Mouse (Mus musculus) neural tube, embryonic 12.5 days (tissue): ENCODE results near the gene Vps35. TPM values are rescaled to one million over a fixed set of nuclear protein-coding genes. Genes with fewer than 3 reads are reported as not detected.
A peak's percentile ranks its signal among the peaks of the same experiment; 100 is the strongest.

Source experiments
- ATAC-seq: fragments of 200-750 bp; cut with Nextera tagmentation; 2 replicates; pipeline ENCODE4 v1.8.0; 2017; ENCODE audit warnings: low read depth, mild to moderate bottlenecking, moderate TSS enrichment, moderate library complexity; ENCODE audit not compliant: low FRiP score
- H3K27ac ChIP-seq: fragments of 300-500 bp; sonication (generic); 2 replicates; pipeline ENCODE4 v1.5.1; 2016
- H3K27me3 ChIP-seq: fragments of 300-500 bp; sonication (generic); replicated peaks from 2 replicates; pipeline ENCODE4 v1.6.1; 2016; ENCODE audit warnings: mild to moderate bottlenecking
- H3K36me3 ChIP-seq: fragments of 300-500 bp; sonication (generic); 2 replicates; pipeline ENCODE4 v1.6.1; 2016; ENCODE audit warnings: mild to moderate bottlenecking
- H3K4me1 ChIP-seq: fragments of 300-500 bp; sonication (generic); 2 replicates; pipeline ENCODE4 v1.6.1; 2016
- H3K4me2 ChIP-seq: fragments of 300-500 bp; sonication (generic); replicated peaks from 2 replicates; pipeline ENCODE4 v1.6.1; 2016; ENCODE audit warnings: mild to moderate bottlenecking
- H3K4me3 ChIP-seq: fragments of 300-500 bp; sonication (generic); 2 replicates; pipeline ENCODE4 v1.5.1; 2016
- H3K9ac ChIP-seq: fragments of 300-500 bp; sonication (generic); 2 replicates; pipeline ENCODE4 v1.6.1; 2016; ENCODE audit warnings: mild to moderate bottlenecking
- H3K9me3 ChIP-seq: fragments of 300-500 bp; sonication (generic); 2 replicates; pipeline ENCODE4 v1.6.1; 2016; ENCODE audit warnings: mild to moderate bottlenecking
- WGBS: fragments of 180-500 bp; shearing (Covaris S2); methylation state at CpG from one replicate; pipeline ENCODE4 v1.1.7; 2016; 5-methylcytosine and 5-hydroxymethylcytosine counted together
- polyA plus RNA-seq: library from polyadenylated mRNA; unstranded; fragments of >200 nt; fragmentation: Nextera tagmentation; extraction: Ambion mirVana; gene quantifications from 2 replicates; pipeline ENCODE4 v1.2.1, GENCODE M21; 2016

Gene Vps35
- polyA plus RNA-seq, result 157 and 177 TPM in 2 replicates

GRCm38 (mm10) chr8:85299434-85300077, at the start of gene Vps35, which contains the start of gene Orc6:
Gene Vps35 (minus strand): TSS chr8:85299802.
Gene Orc6 (plus strand): TSS chr8:85299632.
- H3K4me1 ChIP-seq, result peaks cover 19% of the 10 kb centered on the region
- H3K27me3 ChIP-seq, result no peaks in the 10 kb centered on the region
- H3K4me2 ChIP-seq, result peak within 1 kb of the TSS; percentile 81
- peak within 1 kb of the TSS; percentile 86 for H3K27ac ChIP-seq
- H3K4me3 ChIP-seq, result peak within 1 kb of the TSS; percentile 94
- H3K36me3 ChIP-seq, result peaks cover 11% of the 10 kb centered on the region
- under 1% methylated on average over 63 of the region's 63 CpGs for WGBS
- H3K9me3 ChIP-seq, result no peaks in the 10 kb centered on the region
- H3K9ac ChIP-seq, result peak within 1 kb of the TSS; percentile 88
- ATAC-seq, result peak; percentile 98

GRCm38 (mm10) chr8:85339871-85340573, 40.4 kb upstream of the Vps35 start:
- WGBS, result 71% methylated on average over 5 of the region's 5 CpGs
- H3K27ac ChIP-seq, result no peak overlapping the region
- no peaks in the 10 kb centered on the region for H3K36me3 ChIP-seq
- H3K4me1 ChIP-seq, result no peaks in the 10 kb centered on the region
- no peak overlapping the region for H3K9ac ChIP-seq
- H3K27me3 ChIP-seq, result no peaks in the 10 kb centered on the region
- no peak overlapping the region for H3K4me3 ChIP-seq
- H3K9me3 ChIP-seq, result no peaks in the 10 kb centered on the region
- no peak for ATAC-seq
- H3K4me2 ChIP-seq, result no peak overlapping the region

- no peaks in the 10 kb centered on the region for H3K4me1 ChIP-seq
- ATAC-seq, result no peak
- WGBS, result 85% methylated on average over 4 of the region's 4 CpGs
- H3K9ac ChIP-seq, result no peak overlapping the region
- H3K27ac ChIP-seq, result no peak overlapping the region
- H3K36me3 ChIP-seq, result no peaks in the 10 kb centered on the region
- H3K4me2 ChIP-seq, result no peak overlapping the region
- no peaks in the 10 kb centered on the region for H3K27me3 ChIP-seq
- no peaks in the 10 kb centered on the region for H3K9me3 ChIP-seq
- H3K4me3 ChIP-seq, result no peak overlapping the region
Measured at GRCm38 (mm10) chr8:85337681-85338080, 38.1 kb upstream of the Vps35 start.

GRCm38 (mm10) chr8:85336211-85336933, 36.8 kb upstream of the Vps35 start:
- Histone ChIP-seq H3K4me3 (no peak overlapping the region), H3K27me3 (no peaks in the 10 kb centered on the region), H3K4me2 (no peak overlapping the region), H3K9me3 (no peaks in the 10 kb centered on the region), H3K9ac (no peak overlapping the region), H3K27ac (no peak overlapping the region), H3K4me1 (no peaks in the 10 kb centered on the region), H3K36me3 (no peaks in the 10 kb centered on the region)
- WGBS, result 85% methylated on average over 6 of the region's 6 CpGs
- ATAC-seq, result no peak

GRCm38 (mm10) chr8:85335105-85335504, 35.5 kb upstream of the Vps35 start:
- Histone ChIP-seq H3K9ac (no peak overlapping the region), H3K9me3 (no peaks in the 10 kb centered on the region), H3K27me3 (no peaks in the 10 kb centered on the region), H3K36me3 (no peaks in the 10 kb centered on the region), H3K4me2 (no peak overlapping the region), H3K4me3 (no peak overlapping the region), H3K4me1 (no peaks in the 10 kb centered on the region), H3K27ac (no peak overlapping the region)
- ATAC-seq, result no peak

GRCm38 (mm10) chr8:85329506-85329905, 29.9 kb upstream of the Vps35 start:
- no peaks in the 10 kb centered on the region for H3K36me3 ChIP-seq
- H3K27ac ChIP-seq, result no peak overlapping the region
- no peaks in the 10 kb centered on the region for H3K9me3 ChIP-seq
- no peaks in the 10 kb centered on the region for H3K4me1 ChIP-seq
- H3K27me3 ChIP-seq, result no peaks in the 10 kb centered on the region
- no peak overlapping the region for H3K4me2 ChIP-seq
- no peak overlapping the region for H3K9ac ChIP-seq
- ATAC-seq, result no peak
- no peak overlapping the region for H3K4me3 ChIP-seq
- 78% methylated on average over 1 of the region's 1 CpGs for WGBS

GRCm38 (mm10) chr8:85327036-85327435, 27.4 kb upstream of the Vps35 start:
- H3K9ac ChIP-seq, result no peak overlapping the region
- no peaks in the 10 kb centered on the region for H3K27me3 ChIP-seq
- no peaks in the 10 kb centered on the region for H3K36me3 ChIP-seq
- no peak overlapping the region for H3K4me2 ChIP-seq
- no peak overlapping the region for H3K27ac ChIP-seq
- H3K4me1 ChIP-seq, result no peaks in the 10 kb centered on the region
- ATAC-seq, result no peak
- 82% methylated on average over 9 of the region's 9 CpGs for WGBS
- no peak overlapping the region for H3K4me3 ChIP-seq
- no peaks in the 10 kb centered on the region for H3K9me3 ChIP-seq

GRCm38 (mm10) chr8:85323084-85323483, 23.5 kb upstream of the Vps35 start:
- no peaks in the 10 kb centered on the region for H3K27me3 ChIP-seq
- 82% methylated on average over 3 of the region's 3 CpGs for WGBS
- H3K27ac ChIP-seq, result no peak overlapping the region
- H3K4me2 ChIP-seq, result no peak overlapping the region
- no peaks in the 10 kb centered on the region for H3K4me1 ChIP-seq
- no peaks in the 10 kb centered on the region for H3K9me3 ChIP-seq
- H3K4me3 ChIP-seq, result no peak overlapping the region
- H3K9ac ChIP-seq, result no peak overlapping the region
- H3K36me3 ChIP-seq, result no peaks in the 10 kb centered on the region
- ATAC-seq, result no peak

GRCm38 (mm10) chr8:85321981-85322380, 22.4 kb upstream of the Vps35 start:
- ATAC-seq, result no peak

GRCm38 (mm10) chr8:85318534-85318933, 18.9 kb upstream of the Vps35 start:
- Histone ChIP-seq H3K4me1 (no peaks in the 10 kb centered on the region), H3K4me3 (no peak overlapping the region), H3K4me2 (no peak overlapping the region), H3K36me3 (no peaks in the 10 kb centered on the region), H3K9me3 (no peaks in the 10 kb centered on the region), H3K27ac (no peak overlapping the region), H3K9ac (no peak overlapping the region), H3K27me3 (no peaks in the 10 kb centered on the region)
- 89% methylated on average over 4 of the region's 4 CpGs for WGBS
- no peak for ATAC-seq

More at GRCm38 (mm10) chr8:85321981-85322380, 22.4 kb upstream of the Vps35 start:
- H3K4me1 ChIP-seq, result no peaks in the 10 kb centered on the region
- H3K9me3 ChIP-seq, result no peaks in the 10 kb centered on the region
- no peak overlapping the region for H3K4me3 ChIP-seq
- H3K27ac ChIP-seq, result no peak overlapping the region
- H3K4me2 ChIP-seq, result no peak overlapping the region
- 92% methylated on average over 15 of the region's 15 CpGs for WGBS
- no peak overlapping the region for H3K9ac ChIP-seq
- H3K36me3 ChIP-seq, result no peaks in the 10 kb centered on the region
- no peaks in the 10 kb centered on the region for H3K27me3 ChIP-seq

GRCm38 (mm10) chr8:85313036-85313435, 13.4 kb upstream of the Vps35 start:
- Histone ChIP-seq H3K4me1 (no peaks in the 10 kb centered on the region), H3K9ac (no peak overlapping the region), H3K27ac (no peak overlapping the region), H3K9me3 (no peaks in the 10 kb centered on the region), H3K4me3 (no peak overlapping the region), H3K4me2 (no peak overlapping the region), H3K36me3 (peaks cover 7% of the 10 kb centered on the region), H3K27me3 (no peaks in the 10 kb centered on the region)
- no peak for ATAC-seq
- WGBS, result 86% methylated on average over 3 of the region's 3 CpGs

- H3K9ac ChIP-seq, result no peak overlapping the region
- no peak for ATAC-seq
- no peak overlapping the region for H3K4me3 ChIP-seq
- no peaks in the 10 kb centered on the region for H3K4me1 ChIP-seq
- no peak overlapping the region for H3K27ac ChIP-seq
- no peaks in the 10 kb centered on the region for H3K27me3 ChIP-seq
- no peak overlapping the region for H3K4me2 ChIP-seq
- peaks cover 17% of the 10 kb centered on the region for H3K36me3 ChIP-seq
- no peaks in the 10 kb centered on the region for H3K9me3 ChIP-seq
Measured at GRCm38 (mm10) chr8:85311743-85312142, 12.1 kb upstream of the Vps35 start.
